Mouse (Mus musculus) cortical plate, adult 2 months (tissue): ENCODE data around the gene Lipt2. TPM values are rescaled to one million over a fixed set of nuclear protein-coding genes. Genes with fewer than 3 reads are reported as not detected.

Source experiments
- H3K27ac ChIP-seq: fragments of 200-500 bp; 2 replicates; pipeline ENCODE4 v1.5.1; 2012; ENCODE audit warnings: low read length, control low read depth, inconsistent platforms; ENCODE audit not compliant: insufficient read depth
- H3K4me1 ChIP-seq: fragments of 200-500 bp; 2 replicates; pipeline ENCODE4 v1.6.1; 2011; ENCODE audit warnings: low read length; ENCODE audit not compliant: control insufficient read depth, insufficient read depth
- H3K4me3 ChIP-seq: fragments of 200-500 bp; 2 replicates; pipeline ENCODE4 v1.5.1; 2011; ENCODE audit warnings: mild to moderate bottlenecking, low read length, control low read depth; ENCODE audit not compliant: insufficient read depth
- CTCF ChIP-seq: fragments of 200-500 bp; IDR thresholded peaks from 2 replicates; pipeline ENCODE4 v1.5.1; 2011; ENCODE audit warnings: mild to moderate bottlenecking, control low read depth, low read length; ENCODE audit not compliant: insufficient read depth; ENCODE audit errors: extremely low read depth
- POLR2A ChIP-seq: fragments of 200-500 bp; IDR thresholded peaks from 2 replicates; pipeline ENCODE4 v1.6.1; 2011; ENCODE audit warnings: mild to moderate bottlenecking, low read length, control low read depth; ENCODE audit not compliant: insufficient read depth; ENCODE audit errors: extremely low read depth
- polyA plus RNA-seq: library from polyadenylated mRNA; depleted of rRNA; stranded (reverse); fragments of >200 nt; gene quantifications from 2 replicates; pipeline ENCODE4 v1.2.3, GENCODE M21; 2012; rRNA removed

Gene Lipt2
- polyA plus RNA-seq, result 7.8 and 8.9 TPM in 2 replicates

- H3K4me3 ChIP-seq, result peak within 1 kb of the TSS; percentile 49
- peaks cover 3% of the 10 kb centered on the region; the same call in 1 of the 2 replicates for H3K4me1 ChIP-seq
- peak within 1 kb of the TSS; percentile 86 for H3K27ac ChIP-seq
- TF ChIP-seq POLR2A (peak; percentile 75; the same call in 1 of the 2 replicates), CTCF (no peak)
These were observed at the start of gene Lipt2 for GRCm38 (mm10) chr7:100159105-100159841. Gene Lipt2 (plus strand): TSS chr7:100159277.

GRCm38 (mm10) chr7:100111506-100111905 is 47.6 kb upstream of the Lipt2 start:
- H3K4me3 ChIP-seq, result no peak overlapping the region
- no peak for TF ChIP-seq POLR2A
- TF ChIP-seq CTCF, result no peak
- H3K27ac ChIP-seq, result no peak overlapping the region
- no peaks in the 10 kb centered on the region for H3K4me1 ChIP-seq

- H3K4me3 ChIP-seq, result no peak overlapping the region
- no peaks in the 10 kb centered on the region for H3K4me1 ChIP-seq
- H3K27ac ChIP-seq, result no peak overlapping the region
- TF ChIP-seq POLR2A (no peak), CTCF (no peak)
These were observed 45.3 kb upstream of the Lipt2 start for GRCm38 (mm10) chr7:100113821-100114220.

GRCm38 (mm10) chr7:100114279-100114678 is 44.8 kb upstream of the Lipt2 start:
- TF ChIP-seq CTCF, result no peak
- no peak for TF ChIP-seq POLR2A
- H3K4me3 ChIP-seq, result no peak overlapping the region
- no peaks in the 10 kb centered on the region for H3K4me1 ChIP-seq
- no peak overlapping the region for H3K27ac ChIP-seq

GRCm38 (mm10) chr7:100120791-100121261 is 38.3 kb upstream of the Lipt2 start:
- H3K27ac ChIP-seq, result no peak overlapping the region
- H3K4me1 ChIP-seq, result no peaks in the 10 kb centered on the region
- TF ChIP-seq POLR2A (no peak), CTCF (no peak)
- peak overlapping the region; percentile 40 for H3K4me3 ChIP-seq

- Histone ChIP-seq H3K27ac (no peak within 1 kb of the TSS), H3K4me3 (peak within 1 kb of the TSS; percentile 40), H3K4me1 (no peaks in the 10 kb centered on the region)
- TF ChIP-seq POLR2A, result peak; percentile 81; the same call in 1 of the 2 replicates
- TF ChIP-seq CTCF, result no peak
These were observed 37.7 kb upstream of the Lipt2 start, which contains the start of gene Pold3 for GRCm38 (mm10) chr7:100121376-100121789. Gene Pold3 (minus strand): TSS chr7:100121565.

- Histone ChIP-seq H3K4me3 (no peak overlapping the region), H3K4me1 (no peaks in the 10 kb centered on the region), H3K27ac (no peak overlapping the region)
- TF ChIP-seq POLR2A, result no peak
- TF ChIP-seq CTCF, result peak; percentile 50
These were observed 35.6 kb upstream of the Lipt2 start for GRCm38 (mm10) chr7:100123486-100123885.

- Histone ChIP-seq H3K4me1 (no peaks in the 10 kb centered on the region), H3K27ac (no peak overlapping the region), H3K4me3 (no peak overlapping the region)
- TF ChIP-seq POLR2A, result no peak
- 0 out of 2 replicates have a peak, but pooled peaks have one; percentile 35 for TF ChIP-seq CTCF
These were observed 34.9 kb upstream of the Lipt2 start for GRCm38 (mm10) chr7:100124211-100124610.

GRCm38 (mm10) chr7:100125166-100125565 is 33.9 kb upstream of the Lipt2 start:
- H3K27ac ChIP-seq, result no peak overlapping the region
- no peak overlapping the region for H3K4me3 ChIP-seq
- no peak for TF ChIP-seq CTCF
- TF ChIP-seq POLR2A, result no peak
- H3K4me1 ChIP-seq, result no peaks in the 10 kb centered on the region

- no peak for TF ChIP-seq CTCF
- no peak for TF ChIP-seq POLR2A
- H3K4me3 ChIP-seq, result no peak overlapping the region
- no peak overlapping the region for H3K27ac ChIP-seq
- no peaks in the 10 kb centered on the region for H3K4me1 ChIP-seq
These were observed 32.6 kb upstream of the Lipt2 start for GRCm38 (mm10) chr7:100126514-100126913.
